Comparison of ENCODE assay signal across 12 mouse cellular contexts in genomic region chr14:61796671-61797070, GRCm38 (mm10).
"Had no signal": no experiment of that assay in that cellular context is flagged by ENCODE, and none has a peak within 500 bp of the region (broad histone marks: within the 10 kb centered on the region; RNA-seq: fewer than 3 reads in every experiment).

No protein-coding gene starts in this region.

- DNase-seq: liver, postnatal 0 days; lung, adult 2 months; lung, postnatal 14 days; lung, postnatal 36 days; retina, postnatal 1 day; right cerebral cortex, adult 18-20 months; right cerebral cortex, postnatal 25 days; right cerebral cortex, postnatal 4 days; spleen, adult 18-20 months; thymus, adult 18-20 months; thymus, postnatal 14 days; thymus, postnatal 36 days had no signal
